Mouse (Mus musculus): ENCODE measurements around the gene Rtn3. TPM values are rescaled to one million over a fixed set of nuclear protein-coding genes. Genes with fewer than 3 reads are reported as not detected.
A peak's percentile ranks its signal among the peaks of the same experiment; 100 is the strongest.

Rtn3 gene
- polyA plus RNA-seq, 1 experiment from 2014 or later = 116 TPM

DNA sequence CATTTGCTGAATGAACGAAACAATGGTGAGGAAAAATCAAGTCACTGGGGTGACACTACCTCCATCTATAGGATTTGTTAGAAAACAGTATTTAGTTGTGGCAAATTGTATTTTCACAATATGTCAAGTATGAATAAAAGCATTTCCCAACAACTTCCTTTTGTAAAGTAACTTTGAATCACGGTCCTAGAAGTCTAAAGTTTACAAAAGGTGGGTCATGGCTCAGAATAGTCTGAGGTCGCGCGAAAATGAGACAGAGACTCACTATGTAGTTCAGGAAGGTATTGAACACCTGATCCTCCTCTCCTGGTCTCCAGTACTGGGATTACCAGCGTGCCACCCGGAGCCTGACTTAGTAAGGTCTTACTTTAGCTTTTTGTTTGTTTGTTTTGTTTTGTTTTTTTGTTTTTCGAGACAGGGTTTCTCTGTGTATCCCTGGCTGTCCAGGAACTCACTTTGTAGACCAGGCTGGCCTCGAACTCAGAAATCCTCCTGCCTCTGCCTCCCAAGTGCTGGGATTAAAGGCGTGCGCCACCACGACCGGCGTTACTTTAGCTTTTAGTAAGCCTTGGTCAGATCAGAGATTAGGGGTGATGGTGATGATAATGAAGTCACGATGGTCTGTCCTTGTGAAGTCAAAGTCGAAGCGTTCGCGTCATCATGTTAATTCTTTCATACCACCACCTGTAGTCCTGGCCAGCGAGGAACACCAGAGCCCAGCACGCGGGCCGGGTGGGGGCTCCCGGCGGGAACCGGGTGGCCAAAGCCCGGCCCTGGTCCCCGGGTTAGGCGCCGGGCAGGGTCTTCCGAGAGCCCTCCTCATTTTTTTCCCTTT, 10.5 kb upstream of the Rtn3 start, which contains the start of gene Atl3:
Atl3 (plus strand) TSS at position 689 of the 835 bp plus-strand sequence.
- Histone ChIP-seq H3K4me3 (ENCODE audit: low read depth, low read length) (peak within 1 kb of the TSS; percentile 78), H3K27ac (replicated peaks) (peak within 1 kb of the TSS; percentile 99), H3K27me3 (ENCODE audit: control insufficient read depth, insufficient read depth, low read length) (no peaks in the 10 kb centered on the region), H3K4me2 (replicated peaks; ENCODE audit: low read depth) (peak within 1 kb of the TSS; percentile 77), H3K9ac (ENCODE audit: low read length) (peak within 1 kb of the TSS; percentile 89), H3K9me3 (ENCODE audit: control insufficient read depth, low read length) (no peaks in the 10 kb centered on the region), H3K4me1 (replicated peaks; ENCODE audit: control insufficient read depth, insufficient read depth) (no peaks in the 10 kb centered on the region), H3K36me3 (ENCODE audit: control insufficient read depth, insufficient read depth, low read length) (no peaks in the 10 kb centered on the region)
- 0 out of 2 replicates have a peak, but pooled peaks have one; percentile 32 for ATAC-seq (ENCODE audit: low FRiP score, low TSS enrichment)
- TF ChIP-seq EP300 (optimal IDR thresholded peaks at IDR 0.05) (peak; percentile 43), CTCF (IDR thresholded peaks at IDR 0.05; ENCODE audit: low read depth) (no peak)
- 22% methylated on average over 31 of the region's 31 CpGs for WGBS
- peak; percentile 27 for DNase-seq (ENCODE audit: low spot score)

- no peak for TF ChIP-seq CTCF (IDR thresholded peaks at IDR 0.05; ENCODE audit: low read depth)
- TF ChIP-seq EP300 (optimal IDR thresholded peaks at IDR 0.05) = no peak
- Histone ChIP-seq H3K4me1 (replicated peaks; ENCODE audit: control insufficient read depth, insufficient read depth) (no peaks in the 10 kb centered on the region), H3K36me3 (ENCODE audit: control insufficient read depth, insufficient read depth, low read length) (no peaks in the 10 kb centered on the region), H3K9ac (ENCODE audit: low read length) (no peak overlapping the region), H3K4me3 (ENCODE audit: low read depth, low read length) (no peak overlapping the region), H3K9me3 (ENCODE audit: control insufficient read depth, low read length) (no peaks in the 10 kb centered on the region), H3K27me3 (ENCODE audit: control insufficient read depth, insufficient read depth, low read length) (no peaks in the 10 kb centered on the region), H3K27ac (replicated peaks) (peak overlapping the region; percentile 99), H3K4me2 (replicated peaks; ENCODE audit: low read depth) (no peak overlapping the region)
- 66% methylated on average over 2 of the region's 2 CpGs for WGBS
- peak; percentile 29 for DNase-seq (ENCODE audit: low spot score)
- peak; percentile 9; the same call in 1 of the 2 replicates for ATAC-seq (ENCODE audit: low FRiP score, low TSS enrichment)
Observed at GRCm38 (mm10) chr19:7492682-7493081, 9.6 kb upstream of the Rtn3 start.

DNA sequence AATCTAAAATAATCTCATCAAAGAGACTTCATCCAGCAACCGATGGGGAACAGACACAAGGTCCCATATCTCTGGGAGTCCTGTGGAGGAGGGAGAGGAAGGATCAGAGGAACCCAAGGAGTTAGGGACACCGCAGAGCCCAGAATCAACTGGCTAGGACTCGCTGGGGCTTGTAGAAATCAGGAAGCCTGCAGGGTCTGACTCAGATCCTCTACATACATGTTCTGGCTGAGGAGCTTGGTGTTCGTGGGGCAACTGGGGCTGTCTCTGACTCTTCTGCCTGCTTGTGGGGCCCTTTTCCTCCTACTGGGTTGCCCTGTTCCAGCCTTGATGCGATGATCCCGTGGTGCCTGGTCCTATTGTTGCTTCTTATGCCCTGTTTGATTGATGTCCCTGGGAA, 8.9 kb upstream of the Rtn3 start:
- Histone ChIP-seq H3K4me3 (ENCODE audit: low read depth, low read length) (no peak overlapping the region), H3K4me1 (replicated peaks; ENCODE audit: control insufficient read depth, insufficient read depth) (no peaks in the 10 kb centered on the region), H3K9me3 (ENCODE audit: control insufficient read depth, low read length) (no peaks in the 10 kb centered on the region), H3K36me3 (ENCODE audit: control insufficient read depth, insufficient read depth, low read length) (no peaks in the 10 kb centered on the region), H3K27me3 (ENCODE audit: control insufficient read depth, insufficient read depth, low read length) (no peaks in the 10 kb centered on the region), H3K9ac (ENCODE audit: low read length) (no peak overlapping the region), H3K4me2 (replicated peaks; ENCODE audit: low read depth) (no peak overlapping the region), H3K27ac (replicated peaks) (peak overlapping the region; percentile 99; the same call in 1 of the 2 replicates)
- DNase-seq (ENCODE audit: low spot score) (no peak), ATAC-seq (ENCODE audit: low FRiP score, low TSS enrichment) (no peak)
- no peak for TF ChIP-seq CTCF (IDR thresholded peaks at IDR 0.05; ENCODE audit: low read depth)
- WGBS = 76% methylated on average over 6 of the region's 6 CpGs

- no peak for ATAC-seq (ENCODE audit: low FRiP score, low TSS enrichment)
- Histone ChIP-seq H3K9ac (ENCODE audit: low read length) (no peak overlapping the region), H3K4me3 (ENCODE audit: low read depth, low read length) (no peak overlapping the region), H3K27me3 (ENCODE audit: control insufficient read depth, insufficient read depth, low read length) (no peaks in the 10 kb centered on the region), H3K27ac (replicated peaks) (no peak overlapping the region), H3K9me3 (ENCODE audit: control insufficient read depth, low read length) (no peaks in the 10 kb centered on the region), H3K4me2 (replicated peaks; ENCODE audit: low read depth) (no peak overlapping the region), H3K4me1 (replicated peaks; ENCODE audit: control insufficient read depth, insufficient read depth) (no peaks in the 10 kb centered on the region), H3K36me3 (ENCODE audit: control insufficient read depth, insufficient read depth, low read length) (no peaks in the 10 kb centered on the region)
- DNase-seq (ENCODE audit: low spot score) = no peak
- TF ChIP-seq CTCF (IDR thresholded peaks at IDR 0.05; ENCODE audit: low read depth) (no peak), EP300 (optimal IDR thresholded peaks at IDR 0.05) (no peak)
- 74% methylated on average over 8 of the region's 8 CpGs for WGBS
Observed at GRCm38 (mm10) chr19:7487680-7488079, 4.6 kb upstream of the Rtn3 start.

DNA sequence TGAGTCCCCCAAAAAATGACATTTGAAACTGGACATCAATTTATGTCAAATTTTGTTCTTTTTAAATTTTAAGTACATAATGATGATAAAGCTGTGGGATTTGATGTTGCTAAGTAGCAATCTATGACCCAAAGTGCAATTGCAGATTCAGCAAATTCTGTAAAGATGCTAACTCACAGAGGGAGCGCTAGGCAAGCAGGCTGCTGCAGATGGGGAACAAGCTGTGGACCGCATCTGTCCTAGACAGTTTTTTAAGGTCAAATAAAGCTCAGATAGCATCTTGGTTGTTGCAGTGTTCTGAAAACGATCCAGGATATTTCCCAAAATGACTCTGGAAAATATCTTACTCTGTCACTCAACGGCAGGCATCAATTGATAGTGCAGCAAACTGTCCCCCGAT, 995 bp upstream of the Rtn3 start:
- Histone ChIP-seq H3K4me3 (ENCODE audit: low read depth, low read length) (peak overlapping the region; percentile 95; the same call in 1 of the 2 replicates), H3K4me1 (replicated peaks; ENCODE audit: control insufficient read depth, insufficient read depth) (no peaks in the 10 kb centered on the region)

GRCm38 (mm10) chr19:7483512-7483882, 416 bp upstream of the Rtn3 start:
- H3K4me1 ChIP-seq (replicated peaks; ENCODE audit: control insufficient read depth, insufficient read depth) = no peaks in the 10 kb centered on the region
- peak overlapping the region; percentile 95 for H3K4me3 ChIP-seq (ENCODE audit: low read depth, low read length)
- H3K4me2 ChIP-seq (replicated peaks; ENCODE audit: low read depth) = peak overlapping the region; percentile 36
- no peaks in the 10 kb centered on the region for H3K36me3 ChIP-seq (ENCODE audit: control insufficient read depth, insufficient read depth, low read length)
- WGBS = 0% methylated on average over 6 of the region's 6 CpGs
- no peaks in the 10 kb centered on the region for H3K9me3 ChIP-seq (ENCODE audit: control insufficient read depth, low read length)
- H3K27me3 ChIP-seq (ENCODE audit: control insufficient read depth, insufficient read depth, low read length) = no peaks in the 10 kb centered on the region
- peak; percentile 56 for ATAC-seq (ENCODE audit: low FRiP score, low TSS enrichment)
- H3K27ac ChIP-seq (replicated peaks) = peak overlapping the region; percentile 99
- no peak for TF ChIP-seq EP300 (optimal IDR thresholded peaks at IDR 0.05)
- TF ChIP-seq CTCF (IDR thresholded peaks at IDR 0.05; ENCODE audit: low read depth) = peak; percentile 48
- DNase-seq (ENCODE audit: low spot score) = no peak
- H3K9ac ChIP-seq (ENCODE audit: low read length) = no peak overlapping the region

More for the DNA sequence above, 995 bp upstream of the Rtn3 start:
- Histone ChIP-seq H3K36me3 (ENCODE audit: control insufficient read depth, insufficient read depth, low read length) (no peaks in the 10 kb centered on the region), H3K9me3 (ENCODE audit: control insufficient read depth, low read length) (no peaks in the 10 kb centered on the region), H3K9ac (ENCODE audit: low read length) (no peak overlapping the region), H3K27me3 (ENCODE audit: control insufficient read depth, insufficient read depth, low read length) (no peaks in the 10 kb centered on the region), H3K4me2 (replicated peaks; ENCODE audit: low read depth) (peak overlapping the region; percentile 36; the same call in 1 of the 2 replicates), H3K27ac (replicated peaks) (0 out of 2 replicates have a peak overlapping the region, but pooled peaks have one; percentile 8)
- WGBS = 64% methylated on average over 5 of the region's 5 CpGs
- ATAC-seq (ENCODE audit: low FRiP score, low TSS enrichment) = no peak
- DNase-seq (ENCODE audit: low spot score) = no peak
- TF ChIP-seq CTCF (IDR thresholded peaks at IDR 0.05; ENCODE audit: low read depth) (no peak), EP300 (optimal IDR thresholded peaks at IDR 0.05) (no peak)
